Mouse (Mus musculus) stomach, embryonic 16.5 days (tissue): Measurements from ENCODE around the gene Hoxa7. TPM values are rescaled to one million over a fixed set of nuclear protein-coding genes. Genes with fewer than 3 reads are reported as not detected.
A peak's percentile ranks its signal among the peaks of the same experiment; 100 is the strongest.

Experiments used
- ATAC-seq: fragments of 200-750 bp; cut with Nextera tagmentation; 2 replicates; pipeline ENCODE4 v1.8.0; 2017; ENCODE audit warnings: moderate number of reproducible peaks, moderate TSS enrichment; ENCODE audit not compliant: insufficient read depth, low FRiP score
- H3K27ac ChIP-seq: fragments of 300-500 bp; sonication (generic); 2 replicates; pipeline ENCODE4 v1.5.1; 2014; ENCODE audit warnings: low read length
- H3K27me3 ChIP-seq: fragments of 300-500 bp; sonication (generic); 2 replicates; pipeline ENCODE4 v1.6.1; 2014; ENCODE audit warnings: low read length, control low read depth, mixed read lengths; ENCODE audit not compliant: control insufficient read depth, insufficient read depth
- H3K36me3 ChIP-seq: fragments of 300-500 bp; sonication (generic); 2 replicates; pipeline ENCODE4 v1.6.1; 2014; ENCODE audit warnings: low read length; ENCODE audit not compliant: control insufficient read depth, insufficient read depth
- H3K4me1 ChIP-seq: fragments of 300-500 bp; sonication (generic); 2 replicates; pipeline ENCODE4 v1.6.1; 2014; ENCODE audit warnings: low read length, control low read depth, mixed read lengths; ENCODE audit not compliant: control insufficient read depth, insufficient read depth
- H3K4me2 ChIP-seq: fragments of 300-500 bp; sonication (generic); 2 replicates; pipeline ENCODE4 v1.6.1; 2014; ENCODE audit warnings: low read depth, low read length, mixed read lengths
- H3K4me3 ChIP-seq: fragments of 300-500 bp; sonication (generic); replicated peaks from 2 replicates; pipeline ENCODE4 v1.5.1; 2014; ENCODE audit warnings: mild to moderate bottlenecking, low read length
- H3K9ac ChIP-seq: fragments of 300-500 bp; sonication (generic); 2 replicates; pipeline ENCODE4 v1.6.1; 2014; ENCODE audit warnings: low read length
- H3K9me3 ChIP-seq: fragments of 300-500 bp; sonication (generic); replicated peaks from 2 replicates; pipeline ENCODE4 v1.6.1; 2016; ENCODE audit warnings: low read length, control low read depth; ENCODE audit not compliant: control insufficient read depth
- WGBS: fragments of 180-500 bp; shearing (Covaris S2); extraction: QIAGEN DNeasy Blood & Tissue Kit; methylation state at CpG from one replicate; pipeline ENCODE4 v1.1.7; 2014; 5-methylcytosine and 5-hydroxymethylcytosine counted together
- polyA plus RNA-seq: library from polyadenylated mRNA; unstranded; fragments of >200 nt; fragmentation: Nextera tagmentation; extraction: Ambion mirVana; gene quantifications from 2 replicates; pipeline ENCODE4 v1.2.1, GENCODE M21; 2015

The Hoxa7 gene
- polyA plus RNA-seq, 1 experiment from 2014 or later, result 10.8 TPM

DNA sequence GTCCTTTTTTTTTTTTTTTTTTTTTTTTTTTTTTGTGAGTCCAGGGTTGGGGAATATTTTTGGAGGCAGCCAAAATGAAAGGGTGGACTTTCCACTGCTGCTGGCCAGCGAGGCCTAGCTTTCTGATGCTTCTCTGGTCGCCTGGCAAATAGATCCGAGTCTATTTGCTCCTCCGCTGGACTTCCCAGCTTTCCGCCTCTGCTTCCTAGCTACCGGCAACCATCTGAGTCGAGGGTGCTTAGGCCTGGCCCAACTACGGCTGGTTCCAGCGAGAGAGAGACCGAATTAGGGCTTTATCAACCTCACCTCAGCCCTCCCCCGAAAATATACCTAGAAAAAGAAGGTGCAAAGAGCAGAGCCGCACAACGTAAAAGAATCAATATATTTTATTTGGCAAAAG, 1.1 kb upstream of the Hoxa7 start:
- WGBS, result 40% methylated on average over 13 of the region's 13 CpGs
- no peaks in the 10 kb centered on the region for H3K36me3 ChIP-seq
- no peak overlapping the region for H3K4me2 ChIP-seq
- no peaks in the 10 kb centered on the region for H3K9me3 ChIP-seq
- no peak overlapping the region for H3K27ac ChIP-seq
- no peak for ATAC-seq
- peaks cover 7% of the 10 kb centered on the region; the same call in 1 of the 2 replicates for H3K4me1 ChIP-seq
- H3K9ac ChIP-seq, result no peak overlapping the region
- peaks cover 94% of the 10 kb centered on the region for H3K27me3 ChIP-seq
- H3K4me3 ChIP-seq, result no peak overlapping the region; the same call in 1 of the 2 replicates

DNA sequence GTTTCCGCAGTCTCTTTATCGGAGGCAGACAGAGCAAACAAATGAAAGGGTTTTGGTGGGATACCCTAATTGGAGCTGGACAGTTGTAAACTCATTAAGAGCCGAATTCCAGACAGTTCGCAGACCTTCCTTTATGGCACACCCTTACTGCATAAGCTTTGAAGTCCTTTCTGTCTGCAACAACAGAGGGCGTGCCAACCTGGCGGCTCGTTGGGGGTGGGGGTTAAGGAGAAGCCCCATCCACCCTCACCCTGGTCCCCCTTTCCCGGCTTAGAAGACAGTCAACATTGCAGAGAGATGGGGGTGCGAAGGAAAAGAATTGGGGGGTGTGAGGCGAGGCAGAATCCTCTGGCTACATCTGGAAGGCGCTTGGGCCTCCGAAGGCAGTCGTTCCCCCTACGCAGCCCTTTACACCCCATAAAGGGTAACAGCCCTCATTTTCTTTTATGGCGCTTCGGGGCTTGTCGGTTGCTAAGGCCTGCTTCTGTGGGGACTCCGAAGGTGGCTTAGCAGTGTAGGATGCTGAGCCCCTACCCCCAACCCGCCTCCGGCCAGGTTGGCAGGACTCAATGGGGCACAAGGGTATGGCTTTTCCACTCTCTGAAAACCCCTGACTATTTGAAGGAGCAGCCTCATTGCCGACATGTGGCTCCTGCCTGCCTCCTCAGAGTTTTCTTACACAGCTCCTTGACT, 485 bp upstream of the Hoxa7 start:
- Histone ChIP-seq H3K4me3 (peak overlapping the region; percentile 69), H3K9me3 (no peaks in the 10 kb centered on the region), H3K27me3 (peaks cover 93% of the 10 kb centered on the region), H3K36me3 (no peaks in the 10 kb centered on the region), H3K9ac (no peak overlapping the region), H3K4me2 (peak overlapping the region; percentile 97), H3K4me1 (peaks cover 8% of the 10 kb centered on the region; the same call in 1 of the 2 replicates), H3K27ac (peak overlapping the region; percentile 30; the same call in 1 of the 2 replicates)
- 0 out of 2 replicates have a peak, but pooled peaks have one; percentile 1 for ATAC-seq
- WGBS, result 20% methylated on average over 21 of the region's 21 CpGs

DNA sequence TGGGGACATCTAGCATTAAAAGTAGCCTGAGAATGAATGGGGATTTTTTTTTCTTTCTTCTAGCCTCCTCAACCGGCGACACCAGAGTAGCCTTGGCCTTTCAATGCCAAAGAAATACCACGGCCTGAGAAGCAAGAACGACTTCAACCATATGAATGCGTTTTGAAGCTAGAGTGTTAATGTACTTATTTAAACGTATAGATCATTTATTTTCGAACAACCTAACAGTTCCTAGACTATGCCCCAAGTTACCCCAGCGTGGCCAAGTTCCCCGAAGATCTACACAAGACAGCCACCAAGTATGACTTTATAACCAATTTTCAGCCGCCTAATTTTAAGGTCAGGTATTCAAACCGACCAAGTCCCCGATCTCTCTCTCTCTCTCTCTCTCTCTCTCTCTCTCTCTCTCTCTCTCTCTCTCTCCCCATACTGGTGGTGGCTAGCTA, 766 bp downstream of the Hoxa7 start:
- Histone ChIP-seq H3K4me2 (peak overlapping the region; percentile 97), H3K4me3 (peak overlapping the region; percentile 69), H3K27ac (peak overlapping the region; percentile 70; the same call in 1 of the 2 replicates), H3K27me3 (peaks cover 90% of the 10 kb centered on the region), H3K9me3 (no peaks in the 10 kb centered on the region), H3K4me1 (peaks cover 8% of the 10 kb centered on the region; the same call in 1 of the 2 replicates), H3K9ac (peak overlapping the region; percentile 82), H3K36me3 (no peaks in the 10 kb centered on the region)
- 19% methylated on average over 12 of the region's 12 CpGs for WGBS
- no peak for ATAC-seq

DNA sequence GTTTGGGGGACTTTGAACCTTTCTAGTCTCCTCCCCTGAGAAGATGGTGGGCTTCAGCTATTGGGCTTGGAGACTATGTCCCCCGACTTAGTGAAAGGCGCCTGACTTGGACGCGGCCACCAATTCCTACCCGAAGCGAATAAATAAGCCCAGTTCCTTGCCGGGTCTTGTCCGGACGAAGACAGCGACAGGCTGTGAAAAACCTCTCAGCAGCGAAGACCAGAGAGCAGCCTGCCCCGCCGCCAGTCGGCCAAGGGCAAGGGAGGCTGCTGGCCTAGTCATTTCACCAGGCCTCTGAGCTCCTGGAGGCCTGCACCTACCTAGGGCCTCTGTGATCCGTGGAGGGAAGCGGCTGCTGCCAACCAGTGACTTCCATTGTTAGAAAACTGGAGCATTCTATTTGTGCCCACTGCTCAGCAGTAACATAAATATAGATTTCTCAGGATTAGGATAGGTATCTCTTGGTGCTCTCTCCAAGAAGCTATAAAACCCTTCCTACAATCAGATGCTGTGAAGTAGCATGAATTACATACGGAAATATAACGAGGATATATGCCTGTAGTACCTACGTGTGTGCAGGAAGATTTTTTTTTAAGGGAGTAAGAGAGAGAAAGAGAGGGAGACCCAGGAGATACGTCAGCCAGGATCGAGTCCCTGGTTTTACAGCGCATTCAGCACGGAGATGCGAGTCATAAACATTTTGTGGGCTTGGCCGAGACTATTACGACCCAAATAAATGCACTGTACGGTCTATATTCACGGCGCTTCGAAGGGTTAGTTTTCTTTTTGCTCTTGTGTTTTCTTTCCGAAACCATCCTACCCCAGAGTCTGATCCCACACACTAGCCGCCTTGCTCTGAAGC, 1.4 kb downstream of the Hoxa7 start:
- H3K27me3 ChIP-seq, result peaks cover 88% of the 10 kb centered on the region
- peaks cover 8% of the 10 kb centered on the region; the same call in 1 of the 2 replicates for H3K4me1 ChIP-seq
- H3K4me2 ChIP-seq, result peak overlapping the region; percentile 97
- H3K9me3 ChIP-seq, result no peaks in the 10 kb centered on the region
- ATAC-seq, result no peak
- WGBS, result 34% methylated on average over 32 of the region's 32 CpGs
- H3K9ac ChIP-seq, result peak overlapping the region; percentile 35
- H3K27ac ChIP-seq, result 0 out of 2 replicates have a peak overlapping the region, but pooled peaks have one; percentile 3
- H3K36me3 ChIP-seq, result no peaks in the 10 kb centered on the region
- H3K4me3 ChIP-seq, result peak overlapping the region; percentile 69

DNA sequence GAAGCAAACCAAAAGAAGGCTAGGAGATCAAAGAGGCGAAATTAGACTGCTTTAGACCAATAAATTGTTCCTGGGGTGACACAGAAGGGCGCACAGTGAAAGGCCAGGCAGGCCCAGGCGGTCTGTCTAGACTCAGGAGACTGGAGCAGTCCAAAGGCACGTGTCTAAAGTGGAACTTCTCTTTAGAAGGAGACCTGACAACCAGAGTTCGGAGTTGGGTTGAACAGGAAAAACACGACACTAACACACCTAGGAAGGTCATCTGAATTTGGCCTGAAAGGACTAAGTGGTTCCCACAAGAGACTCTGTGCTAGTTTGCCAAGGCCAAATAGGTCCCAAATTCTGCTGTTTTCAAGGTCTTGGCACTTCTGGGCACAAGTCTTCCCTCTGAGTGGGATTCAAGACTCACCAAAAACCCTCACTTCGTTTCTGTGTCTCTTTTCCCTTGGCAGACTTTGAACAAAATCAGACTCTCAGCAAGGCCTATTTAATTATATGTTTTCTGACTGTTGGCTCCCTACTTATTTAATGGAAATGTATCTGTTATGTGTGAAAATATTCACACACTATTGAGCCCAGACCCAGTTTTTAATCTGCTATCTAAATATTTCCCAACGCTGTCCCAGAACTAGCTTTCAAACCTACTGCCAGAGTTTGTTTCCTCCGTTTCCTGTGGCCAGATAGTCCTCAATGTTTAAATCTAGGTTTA, 2.3 kb downstream of the Hoxa7 start:
- WGBS, result 44% methylated on average over 9 of the region's 9 CpGs
- H3K27me3 ChIP-seq, result peaks cover 89% of the 10 kb centered on the region
- H3K36me3 ChIP-seq, result no peaks in the 10 kb centered on the region
- H3K4me2 ChIP-seq, result peak overlapping the region; percentile 97; the same call in 1 of the 2 replicates
- no peak for ATAC-seq
- peaks cover 8% of the 10 kb centered on the region; the same call in 1 of the 2 replicates for H3K4me1 ChIP-seq
- no peak overlapping the region; the same call in 1 of the 2 replicates for H3K4me3 ChIP-seq
- no peaks in the 10 kb centered on the region for H3K9me3 ChIP-seq
- 0 out of 2 replicates have a peak overlapping the region, but pooled peaks have one; percentile 35 for H3K9ac ChIP-seq
- H3K27ac ChIP-seq, result 0 out of 2 replicates have a peak overlapping the region, but pooled peaks have one; percentile 3

DNA sequence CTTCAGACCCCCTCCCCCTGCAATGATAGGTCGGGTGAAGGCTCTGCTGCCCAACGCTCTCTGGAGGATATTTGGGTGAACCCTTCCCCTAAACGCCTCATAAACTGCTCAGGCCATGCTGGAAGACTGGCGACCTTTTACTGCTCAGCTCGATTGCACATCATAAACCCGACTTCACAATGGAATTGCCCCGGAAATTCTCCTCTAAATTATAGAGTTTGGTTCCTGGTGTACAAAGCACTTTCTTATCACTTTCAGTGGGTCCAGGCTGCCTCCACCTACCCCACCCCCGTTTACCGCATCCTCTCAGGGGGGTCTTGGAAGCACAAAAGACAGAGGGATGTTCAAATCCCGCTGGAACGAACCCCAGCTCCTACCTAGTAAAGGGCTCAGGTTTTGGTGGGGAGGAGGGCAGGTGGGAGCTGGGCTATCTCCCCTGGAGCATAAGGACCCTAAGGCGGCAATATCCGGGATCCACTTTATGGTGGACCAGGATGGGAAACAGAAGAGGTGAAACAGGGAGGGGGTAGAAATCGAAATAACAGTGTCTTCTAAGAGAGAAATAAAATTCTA, 2.9 kb downstream of the Hoxa7 start:
- H3K27ac ChIP-seq, result no peak overlapping the region
- H3K36me3 ChIP-seq, result no peaks in the 10 kb centered on the region
- H3K4me1 ChIP-seq, result peaks cover 8% of the 10 kb centered on the region; the same call in 1 of the 2 replicates
- H3K27me3 ChIP-seq, result peaks cover 88% of the 10 kb centered on the region
- H3K9ac ChIP-seq, result peak overlapping the region; percentile 58; the same call in 1 of the 2 replicates
- 0 out of 2 replicates have a peak overlapping the region, but pooled peaks have one; percentile 47 for H3K4me3 ChIP-seq
- no peak for ATAC-seq
- peak overlapping the region; percentile 24; the same call in 1 of the 2 replicates for H3K4me2 ChIP-seq
- H3K9me3 ChIP-seq, result no peaks in the 10 kb centered on the region
- WGBS, result 24% methylated on average over 14 of the region's 14 CpGs

DNA sequence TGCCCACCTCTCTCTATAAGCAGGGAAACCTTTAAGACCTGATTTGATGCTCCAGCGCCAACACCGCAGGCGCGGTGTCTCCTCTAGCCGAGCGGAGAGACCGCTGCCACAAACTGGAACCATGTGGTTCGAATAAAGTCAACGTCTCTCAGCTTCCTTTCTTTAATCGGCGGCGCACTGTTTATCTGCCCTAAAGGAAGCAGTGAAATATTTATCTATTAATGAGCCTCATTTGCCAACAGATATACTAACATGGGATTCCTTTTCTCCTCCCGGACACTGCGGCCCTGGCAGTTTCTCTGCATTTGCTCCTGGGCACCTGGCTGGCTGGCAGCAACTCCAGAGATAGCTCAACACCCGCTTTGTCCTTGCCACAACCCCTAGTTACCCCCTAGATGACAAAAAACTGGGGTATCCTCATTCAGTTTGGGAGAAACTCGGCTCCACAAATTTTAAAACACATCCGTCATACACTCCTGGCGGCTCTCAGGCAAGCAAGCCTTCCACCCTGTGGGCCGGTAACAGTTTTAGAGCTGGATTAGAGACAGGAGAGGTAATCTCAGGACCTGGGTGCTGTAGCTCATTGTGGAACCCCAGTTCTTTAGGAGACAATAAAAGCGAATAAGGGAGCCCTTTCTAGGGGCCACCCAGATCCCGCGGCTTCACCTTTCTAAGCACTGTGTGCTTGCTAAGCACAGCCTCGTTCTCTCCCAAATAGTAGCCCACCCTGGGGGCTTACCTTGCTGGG, 3.6 kb downstream of the Hoxa7 start:
- peak overlapping the region; percentile 47 for H3K4me3 ChIP-seq
- no peak for ATAC-seq
- peak overlapping the region; percentile 56 for H3K27ac ChIP-seq
- H3K9ac ChIP-seq, result peak overlapping the region; percentile 58
- H3K27me3 ChIP-seq, result peaks cover 89% of the 10 kb centered on the region
- H3K4me1 ChIP-seq, result peaks cover 8% of the 10 kb centered on the region; the same call in 1 of the 2 replicates
- WGBS, result 16% methylated on average over 23 of the region's 23 CpGs
- peak overlapping the region; percentile 40 for H3K4me2 ChIP-seq
- H3K9me3 ChIP-seq, result no peaks in the 10 kb centered on the region
- no peaks in the 10 kb centered on the region for H3K36me3 ChIP-seq

DNA sequence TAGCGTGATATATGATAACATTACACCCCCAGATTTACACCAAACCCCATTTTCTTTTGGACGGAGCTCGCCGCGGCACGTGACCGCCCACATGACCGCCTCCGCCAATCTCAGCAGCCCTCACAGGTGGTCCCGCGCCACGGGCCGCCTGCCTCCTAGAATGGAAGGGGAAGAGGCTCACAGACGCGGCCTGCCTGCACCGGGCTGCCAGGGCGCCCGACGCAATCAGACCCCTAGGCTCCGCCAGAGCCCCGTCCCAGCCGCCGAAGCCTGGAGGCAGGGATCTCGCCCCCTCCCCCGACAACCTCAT, 4.2 kb downstream of the Hoxa7 start:
- Histone ChIP-seq H3K27me3 (peaks cover 86% of the 10 kb centered on the region), H3K9me3 (no peaks in the 10 kb centered on the region), H3K4me2 (peak overlapping the region; percentile 40), H3K36me3 (no peaks in the 10 kb centered on the region), H3K4me3 (peak overlapping the region; percentile 47), H3K4me1 (peaks cover 8% of the 10 kb centered on the region; the same call in 1 of the 2 replicates), H3K9ac (peak overlapping the region; percentile 58), H3K27ac (peak overlapping the region; percentile 56; the same call in 1 of the 2 replicates)
- peak; percentile 54; the same call in 1 of the 2 replicates for ATAC-seq
- WGBS, result under 1% methylated on average over 25 of the region's 25 CpGs
